Mouse (Mus musculus): Measurements from ENCODE around the gene 2310011J03Rik. TPM values are rescaled to one million over a fixed set of nuclear protein-coding genes. Genes with fewer than 3 reads are reported as not detected.
"Not testable (repeated sequence)": the region's sequence is repeated elsewhere in the genome, so short reads cannot be mapped to it uniquely, and the experiment has no call there.

Gene 2310011J03Rik
- polyA plus RNA-seq, 1 experiment, result 62.6 TPM

- peaks cover 2% of the 10 kb centered on the region for H3K27me3 ChIP-seq (ENCODE audit: control insufficient read depth, insufficient read depth, insufficient read length)
- H3K79me2 ChIP-seq (ENCODE audit: control insufficient read depth, insufficient read depth), result no peaks in the 10 kb centered on the region
- H3ac ChIP-seq (ENCODE audit: control insufficient read depth, insufficient read length, low read depth), result peak overlapping the region; percentile 86
- H3K36me3 ChIP-seq (ENCODE audit: control insufficient read depth, insufficient read depth), result no peaks in the 10 kb centered on the region
- peak overlapping the region; percentile 50 for H3K4me3 ChIP-seq (ENCODE audit: insufficient read depth, poor library complexity, severe bottlenecking)
- TF ChIP-seq CEBPB (IDR thresholded peaks at IDR 0.05; ENCODE audit: low read depth), result no peak
- H3K79me3 ChIP-seq (ENCODE audit: low read depth), result no peaks in the 10 kb centered on the region
These were observed 27.2 kb upstream of the 2310011J03Rik start for GRCm38 (mm10) chr10:80347514-80347967.

- H3ac ChIP-seq (ENCODE audit: control insufficient read depth, insufficient read length, low read depth); H3K4me3 ChIP-seq (ENCODE audit: insufficient read depth, poor library complexity, severe bottlenecking); H3K27me3 ChIP-seq (ENCODE audit: control insufficient read depth, insufficient read depth, insufficient read length): not testable (repeated sequence)
These were observed 25.6 kb upstream of the 2310011J03Rik start for GRCm38 (mm10) chr10:80345929-80346328.

GRCm38 (mm10) chr10:80345122-80345521 is 24.8 kb upstream of the 2310011J03Rik start:
- no peaks in the 10 kb centered on the region for H3K27me3 ChIP-seq (ENCODE audit: control insufficient read depth, insufficient read depth, insufficient read length)
- no peaks in the 10 kb centered on the region for H3K36me3 ChIP-seq (ENCODE audit: control insufficient read depth, insufficient read depth)
- H3K79me3 ChIP-seq (ENCODE audit: low read depth), result no peaks in the 10 kb centered on the region
- H3ac ChIP-seq (ENCODE audit: control insufficient read depth, insufficient read length, low read depth), result no peak overlapping the region
- TF ChIP-seq MAX (IDR thresholded peaks at IDR 0.05) (no peak), FOSL1 (IDR thresholded peaks at IDR 0.05; ENCODE audit: insufficient read depth, low read length, poor library complexity, severe bottlenecking) (no peak), USF1 (IDR thresholded peaks at IDR 0.05; ENCODE audit: low read depth) (no peak), CEBPB (IDR thresholded peaks at IDR 0.05; ENCODE audit: low read depth) (no peak), MYOD1 (IDR thresholded peaks at IDR 0.05; ENCODE audit: control insufficient read depth, insufficient read length, low read depth) (no peak), MYOG (IDR thresholded peaks at IDR 0.05; ENCODE audit: control insufficient read depth, extremely low read depth, insufficient read length) (no peak), CTCF (IDR thresholded peaks at IDR 0.05; ENCODE audit: control insufficient read depth, insufficient read depth, insufficient read length) (no peak)
- no peaks in the 10 kb centered on the region for H3K79me2 ChIP-seq (ENCODE audit: control insufficient read depth, insufficient read depth)
- no peak overlapping the region for H3K4me3 ChIP-seq (ENCODE audit: insufficient read depth, poor library complexity, severe bottlenecking)

More at GRCm38 (mm10) chr10:80345929-80346328, 25.6 kb upstream of the 2310011J03Rik start:
- H3K36me3 ChIP-seq (ENCODE audit: control insufficient read depth, insufficient read depth); H3K79me3 ChIP-seq (ENCODE audit: low read depth); H3K79me2 ChIP-seq (ENCODE audit: control insufficient read depth, insufficient read depth): not testable (repeated sequence)

GRCm38 (mm10) chr10:80344131-80344661 is 23.9 kb upstream of the 2310011J03Rik start:
- H3ac ChIP-seq (ENCODE audit: control insufficient read depth, insufficient read length, low read depth), result no peak overlapping the region
- no peak overlapping the region for H3K4me3 ChIP-seq (ENCODE audit: insufficient read depth, poor library complexity, severe bottlenecking)
- H3K79me3 ChIP-seq (ENCODE audit: low read depth), result no peaks in the 10 kb centered on the region
- H3K36me3 ChIP-seq (ENCODE audit: control insufficient read depth, insufficient read depth), result no peaks in the 10 kb centered on the region
- no peaks in the 10 kb centered on the region for H3K27me3 ChIP-seq (ENCODE audit: control insufficient read depth, insufficient read depth, insufficient read length)
- TF ChIP-seq MAX (IDR thresholded peaks at IDR 0.05) (no peak), CTCF (IDR thresholded peaks at IDR 0.05; ENCODE audit: control insufficient read depth, insufficient read depth, insufficient read length) (no peak), USF1 (IDR thresholded peaks at IDR 0.05; ENCODE audit: low read depth) (no peak), MYOD1 (IDR thresholded peaks at IDR 0.05; ENCODE audit: control insufficient read depth, insufficient read length, low read depth) (no peak), FOSL1 (IDR thresholded peaks at IDR 0.05; ENCODE audit: insufficient read depth, low read length, poor library complexity, severe bottlenecking) (no peak), MYOG (IDR thresholded peaks at IDR 0.05; ENCODE audit: control insufficient read depth, extremely low read depth, insufficient read length) (no peak), CEBPB (IDR thresholded peaks at IDR 0.05; ENCODE audit: low read depth) (no peak)
- no peaks in the 10 kb centered on the region for H3K79me2 ChIP-seq (ENCODE audit: control insufficient read depth, insufficient read depth)

GRCm38 (mm10) chr10:80343425-80343895 is 23.1 kb upstream of the 2310011J03Rik start:
- TF ChIP-seq MAX (IDR thresholded peaks at IDR 0.05), result no peak
- no peak for TF ChIP-seq CTCF (IDR thresholded peaks at IDR 0.05; ENCODE audit: control insufficient read depth, insufficient read depth, insufficient read length)
- no peak for TF ChIP-seq USF1 (IDR thresholded peaks at IDR 0.05; ENCODE audit: low read depth)
- no peak for TF ChIP-seq MYOG (IDR thresholded peaks at IDR 0.05; ENCODE audit: control insufficient read depth, extremely low read depth, insufficient read length)
- TF ChIP-seq CEBPB (IDR thresholded peaks at IDR 0.05; ENCODE audit: low read depth), result no peak
- TF ChIP-seq MYOD1 (IDR thresholded peaks at IDR 0.05; ENCODE audit: control insufficient read depth, insufficient read length, low read depth), result no peak
- no peak for TF ChIP-seq FOSL1 (IDR thresholded peaks at IDR 0.05; ENCODE audit: insufficient read depth, low read length, poor library complexity, severe bottlenecking)
- no peaks in the 10 kb centered on the region for H3K79me2 ChIP-seq (ENCODE audit: control insufficient read depth, insufficient read depth)
- no peaks in the 10 kb centered on the region for H3K36me3 ChIP-seq (ENCODE audit: control insufficient read depth, insufficient read depth)
- H3K27me3 ChIP-seq (ENCODE audit: control insufficient read depth, insufficient read depth, insufficient read length), result no peaks in the 10 kb centered on the region
- H3ac ChIP-seq (ENCODE audit: control insufficient read depth, insufficient read length, low read depth), result no peak overlapping the region
- H3K4me3 ChIP-seq (ENCODE audit: insufficient read depth, poor library complexity, severe bottlenecking), result no peak overlapping the region
- no peaks in the 10 kb centered on the region for H3K79me3 ChIP-seq (ENCODE audit: low read depth)

- Histone ChIP-seq H3ac (ENCODE audit: control insufficient read depth, insufficient read length, low read depth) (no peak overlapping the region), H3K79me2 (ENCODE audit: control insufficient read depth, insufficient read depth) (no peaks in the 10 kb centered on the region), H3K36me3 (ENCODE audit: control insufficient read depth, insufficient read depth) (no peaks in the 10 kb centered on the region), H3K79me3 (ENCODE audit: low read depth) (no peaks in the 10 kb centered on the region), H3K27me3 (ENCODE audit: control insufficient read depth, insufficient read depth, insufficient read length) (no peaks in the 10 kb centered on the region), H3K4me3 (ENCODE audit: insufficient read depth, poor library complexity, severe bottlenecking) (no peak overlapping the region)
- no peak for TF ChIP-seq CTCF (IDR thresholded peaks at IDR 0.05; ENCODE audit: control insufficient read depth, insufficient read depth, insufficient read length)
- no peak for TF ChIP-seq CEBPB (IDR thresholded peaks at IDR 0.05; ENCODE audit: low read depth)
- no peak for TF ChIP-seq USF1 (IDR thresholded peaks at IDR 0.05; ENCODE audit: low read depth)
- TF ChIP-seq MYOG (IDR thresholded peaks at IDR 0.05; ENCODE audit: control insufficient read depth, extremely low read depth, insufficient read length), result no peak
- no peak for TF ChIP-seq MAX (IDR thresholded peaks at IDR 0.05)
- TF ChIP-seq MYOD1 (IDR thresholded peaks at IDR 0.05; ENCODE audit: control insufficient read depth, insufficient read length, low read depth), result no peak
- no peak for TF ChIP-seq FOSL1 (IDR thresholded peaks at IDR 0.05; ENCODE audit: insufficient read depth, low read length, poor library complexity, severe bottlenecking)
These were observed 22.6 kb upstream of the 2310011J03Rik start for GRCm38 (mm10) chr10:80342749-80343424.
